Mouse (Mus musculus): Measurements from ENCODE around the gene Nbr1. TPM values are rescaled to one million over a fixed set of nuclear protein-coding genes. Genes with fewer than 3 reads are reported as not detected.

Nbr1 gene
- total RNA-seq (2014; rRNA removed) (121 and 141 TPM in 2 replicates), polyA plus RNA-seq (2015; fragmentation: Nextera tagmentation; extraction: Ambion mirVana) (54.9 and 64.7 TPM in 2 replicates)

- Histone ChIP-seq H3K9ac (peak within 1 kb of the TSS; percentile 73), H3K4me1 (ENCODE audit: insufficient read depth) (peaks cover 18% of the 10 kb centered on the region; the same call in 1 of the 2 replicates), H3K9me3 (ENCODE audit: low read length) (no peaks in the 10 kb centered on the region), H3K36me3 (ENCODE audit: insufficient read depth) (0 out of 2 replicates have a peak, but pooled peaks cover 4% of the 10 kb centered on the region), H3K4me2 (ENCODE audit: low read depth) (peak within 1 kb of the TSS; percentile 71), H3K4me3 (ENCODE audit: low read depth, low read length) (peak within 1 kb of the TSS; percentile 74), H3K27ac (ENCODE audit: low read depth, low read length) (peak within 1 kb of the TSS; percentile 95), H3K27me3 (ENCODE audit: insufficient read depth, low read length) (no peaks in the 10 kb centered on the region)
- TF ChIP-seq CTCF (IDR thresholded peaks at IDR 0.05; ENCODE audit: low read depth) = no peak
- DNase-seq (peak; percentile 98), ATAC-seq (peak; percentile 78)
- 2% methylated on average over 43 of the region's 43 CpGs for WGBS
Measured at GRCm38 (mm10) chr11:101551751-101552475, at the start of gene Nbr1, which contains the start of gene Brca1. Gene Nbr1 (plus strand): TSS chr11:101552149. Gene Brca1 (minus strand): TSS chr11:101551955.

- WGBS = 42% methylated on average over 5 of the region's 5 CpGs
- Histone ChIP-seq H3K36me3 (ENCODE audit: insufficient read depth) (no peaks in the 10 kb centered on the region), H3K4me2 (ENCODE audit: low read depth) (no peak overlapping the region), H3K27me3 (ENCODE audit: insufficient read depth, low read length) (no peaks in the 10 kb centered on the region), H3K27ac (ENCODE audit: low read depth, low read length) (no peak overlapping the region), H3K9ac (no peak overlapping the region), H3K4me3 (ENCODE audit: low read depth, low read length) (no peak overlapping the region), H3K4me1 (ENCODE audit: insufficient read depth) (no peaks in the 10 kb centered on the region), H3K9me3 (ENCODE audit: low read length) (no peaks in the 10 kb centered on the region)
- ATAC-seq (peak; percentile 54; the same call in 1 of the 2 replicates), DNase-seq (peak; percentile 52)
- TF ChIP-seq CTCF (IDR thresholded peaks at IDR 0.05; ENCODE audit: low read depth) = no peak
Measured at GRCm38 (mm10) chr11:101506269-101506780, 45.6 kb upstream of the Nbr1 start.

- Histone ChIP-seq H3K4me3 (ENCODE audit: low read depth, low read length) (no peak overlapping the region), H3K9ac (no peak overlapping the region), H3K36me3 (ENCODE audit: insufficient read depth) (no peaks in the 10 kb centered on the region), H3K9me3 (ENCODE audit: low read length) (no peaks in the 10 kb centered on the region), H3K4me1 (ENCODE audit: insufficient read depth) (no peaks in the 10 kb centered on the region), H3K4me2 (ENCODE audit: low read depth) (no peak overlapping the region), H3K27ac (ENCODE audit: low read depth, low read length) (no peak overlapping the region), H3K27me3 (ENCODE audit: insufficient read depth, low read length) (no peaks in the 10 kb centered on the region)
- WGBS = 94% methylated on average over 7 of the region's 7 CpGs
- DNase-seq (no peak), ATAC-seq (no peak)
- no peak for TF ChIP-seq CTCF (IDR thresholded peaks at IDR 0.05; ENCODE audit: low read depth)
Measured at GRCm38 (mm10) chr11:101507090-101507489, 44.9 kb upstream of the Nbr1 start.

GRCm38 (mm10) chr11:101518937-101519336, 33.0 kb upstream of the Nbr1 start:
- Histone ChIP-seq H3K9me3 (ENCODE audit: low read length) (no peaks in the 10 kb centered on the region), H3K36me3 (ENCODE audit: insufficient read depth) (no peaks in the 10 kb centered on the region), H3K27ac (ENCODE audit: low read depth, low read length) (no peak overlapping the region), H3K9ac (no peak overlapping the region), H3K4me3 (ENCODE audit: low read depth, low read length) (no peak overlapping the region), H3K4me2 (ENCODE audit: low read depth) (no peak overlapping the region), H3K27me3 (ENCODE audit: insufficient read depth, low read length) (no peaks in the 10 kb centered on the region), H3K4me1 (ENCODE audit: insufficient read depth) (no peaks in the 10 kb centered on the region)
- TF ChIP-seq CTCF (IDR thresholded peaks at IDR 0.05; ENCODE audit: low read depth) = peak; percentile 46; the same call in 1 of the 2 replicates
- no peak for ATAC-seq
- no peak for DNase-seq
- 69% methylated on average over 5 of the region's 5 CpGs for WGBS

- DNase-seq (no peak), ATAC-seq (no peak)
- H3K36me3 ChIP-seq (ENCODE audit: insufficient read depth) = no peaks in the 10 kb centered on the region
- no peaks in the 10 kb centered on the region for H3K4me1 ChIP-seq (ENCODE audit: insufficient read depth)
- no peaks in the 10 kb centered on the region for H3K9me3 ChIP-seq (ENCODE audit: low read length)
- TF ChIP-seq CTCF (IDR thresholded peaks at IDR 0.05; ENCODE audit: low read depth) = no peak
- WGBS = 95% methylated on average over 6 of the region's 6 CpGs
- no peak overlapping the region for H3K9ac ChIP-seq
- H3K27ac ChIP-seq (ENCODE audit: low read depth, low read length) = no peak overlapping the region
- H3K27me3 ChIP-seq (ENCODE audit: insufficient read depth, low read length) = no peaks in the 10 kb centered on the region
- H3K4me2 ChIP-seq (ENCODE audit: low read depth) = no peak overlapping the region
- H3K4me3 ChIP-seq (ENCODE audit: low read depth, low read length) = no peak overlapping the region
Measured at GRCm38 (mm10) chr11:101519364-101519763, 32.6 kb upstream of the Nbr1 start.

- Histone ChIP-seq H3K9ac (no peak overlapping the region), H3K4me2 (ENCODE audit: low read depth) (no peak overlapping the region), H3K4me1 (ENCODE audit: insufficient read depth) (no peaks in the 10 kb centered on the region; the same call in 1 of the 2 replicates), H3K27ac (ENCODE audit: low read depth, low read length) (no peak overlapping the region), H3K4me3 (ENCODE audit: low read depth, low read length) (no peak overlapping the region), H3K27me3 (ENCODE audit: insufficient read depth, low read length) (no peaks in the 10 kb centered on the region), H3K9me3 (ENCODE audit: low read length) (no peaks in the 10 kb centered on the region), H3K36me3 (ENCODE audit: insufficient read depth) (no peaks in the 10 kb centered on the region)
- WGBS = 93% methylated on average over 8 of the region's 8 CpGs
- DNase-seq = no peak
- TF ChIP-seq CTCF (IDR thresholded peaks at IDR 0.05; ENCODE audit: low read depth) = no peak
- no peak for ATAC-seq
Measured at GRCm38 (mm10) chr11:101524446-101524845, 27.5 kb upstream of the Nbr1 start.

GRCm38 (mm10) chr11:101525056-101525455, 26.9 kb upstream of the Nbr1 start:
- DNase-seq = peak; percentile 55
- no peaks in the 10 kb centered on the region for H3K9me3 ChIP-seq (ENCODE audit: low read length)
- H3K4me1 ChIP-seq (ENCODE audit: insufficient read depth) = no peaks in the 10 kb centered on the region; the same call in 1 of the 2 replicates
- WGBS = 51% methylated on average over 10 of the region's 10 CpGs
- H3K4me2 ChIP-seq (ENCODE audit: low read depth) = no peak overlapping the region
- H3K9ac ChIP-seq = no peak overlapping the region
- no peak for ATAC-seq
- no peaks in the 10 kb centered on the region for H3K36me3 ChIP-seq (ENCODE audit: insufficient read depth)
- no peak overlapping the region for H3K27ac ChIP-seq (ENCODE audit: low read depth, low read length)
- no peak for TF ChIP-seq CTCF (IDR thresholded peaks at IDR 0.05; ENCODE audit: low read depth)
- H3K4me3 ChIP-seq (ENCODE audit: low read depth, low read length) = no peak overlapping the region
- no peaks in the 10 kb centered on the region for H3K27me3 ChIP-seq (ENCODE audit: insufficient read depth, low read length)
